Mouse (Mus musculus) skeletal muscle tissue, adult 2 months (tissue): ENCODE measurements at regions not wholly inside any gene's neighbourhood (a gene's known extent, or its start where the extent isn't known, plus 50 kb on each side); places are given as distances from the start of the nearest gene placed in this dataset.

Experiments used
- DNase-seq: peaks from one replicate; pipeline ENCODE4 v3.0.0-alpha.2; 2012; ENCODE audit warnings: low read depth, low spot score

DNA sequence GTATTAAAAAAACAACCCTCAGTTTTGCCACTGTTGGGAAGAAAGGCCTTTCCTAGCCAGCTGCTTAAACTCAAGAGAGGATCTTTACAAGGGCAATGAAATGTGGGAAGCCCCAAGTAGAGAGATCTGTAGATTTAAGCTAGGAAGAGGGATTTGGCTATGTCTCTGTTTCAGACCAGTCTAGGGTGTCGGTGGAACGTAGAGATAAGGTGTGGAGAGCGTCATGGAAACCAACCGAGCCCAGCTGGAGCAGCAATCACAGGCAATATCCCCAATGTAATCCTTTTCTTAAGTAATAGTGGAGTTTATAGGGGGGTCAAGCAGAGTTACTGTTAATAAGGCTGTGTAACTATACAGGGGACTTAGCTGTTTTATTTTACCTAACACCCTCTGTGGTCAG, 204.6 kb upstream of the Mme start:
- DNase-seq = no peak

GRCm38 (mm10) chr3:63070786-63071185, 170.6 kb upstream of the Mme start:
- DNase-seq = no peak

GRCm38 (mm10) chr3:63073051-63073450, 168.3 kb upstream of the Mme start:
- no peak for DNase-seq

DNA sequence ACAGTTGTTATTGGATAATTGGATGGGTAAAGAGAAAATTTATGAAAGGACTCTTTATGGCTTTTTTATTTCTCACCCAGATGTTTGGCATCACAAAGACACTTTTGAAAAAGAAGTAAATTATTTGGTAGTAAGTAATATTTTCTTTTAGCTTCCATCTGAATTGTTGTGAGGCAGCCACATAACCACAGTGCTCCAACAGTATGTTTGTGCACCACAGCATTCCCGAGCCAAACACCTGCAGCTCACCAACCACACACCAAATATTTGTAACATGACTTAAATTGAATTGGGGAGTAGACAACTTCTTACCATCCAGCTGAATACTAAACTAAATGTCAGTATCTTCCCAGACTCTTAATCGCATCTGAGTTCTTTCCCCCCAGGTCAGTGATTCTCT, 163.2 kb upstream of the Mme start:
- no peak for DNase-seq

DNA sequence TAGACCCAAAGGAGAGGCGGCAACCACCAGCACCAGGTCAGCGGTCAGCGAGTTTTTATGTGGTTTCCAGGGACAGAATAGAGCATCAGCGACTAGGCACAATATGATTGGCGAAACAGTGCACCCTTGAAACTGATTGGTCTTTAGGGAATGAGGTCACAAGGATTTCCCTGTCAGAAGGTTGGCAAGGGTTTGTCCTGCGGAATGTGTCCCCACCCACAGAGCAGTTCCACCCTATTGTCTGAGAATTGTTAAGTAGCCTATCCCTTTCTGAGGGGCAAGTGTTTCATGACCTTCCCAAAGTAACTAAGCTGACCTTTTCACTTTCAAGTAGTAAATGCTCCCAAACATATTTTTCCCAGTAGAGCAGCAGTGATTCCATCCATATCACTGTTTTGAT, 159.2 kb upstream of the Mme start:
- no peak for DNase-seq

DNA sequence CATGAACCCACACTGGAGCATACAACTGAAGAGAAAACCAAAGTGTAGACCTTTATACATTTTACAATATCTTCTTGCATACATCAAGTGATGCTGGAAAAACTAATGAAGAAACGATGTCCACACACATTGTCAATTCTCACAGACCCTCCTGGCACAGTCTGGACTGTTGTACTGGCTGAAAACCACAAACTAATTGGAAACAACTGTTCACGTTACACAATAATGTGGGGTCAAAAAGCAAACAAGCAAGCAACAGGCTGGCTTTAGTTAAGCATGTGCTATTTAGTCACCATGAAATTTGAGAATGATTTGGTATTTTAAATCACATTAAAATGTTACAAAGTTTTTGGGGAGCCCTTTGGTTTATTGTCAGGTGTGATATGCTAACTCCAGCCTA, 155.9 kb upstream of the Mme start:
- DNase-seq = peak; percentile 25

DNA sequence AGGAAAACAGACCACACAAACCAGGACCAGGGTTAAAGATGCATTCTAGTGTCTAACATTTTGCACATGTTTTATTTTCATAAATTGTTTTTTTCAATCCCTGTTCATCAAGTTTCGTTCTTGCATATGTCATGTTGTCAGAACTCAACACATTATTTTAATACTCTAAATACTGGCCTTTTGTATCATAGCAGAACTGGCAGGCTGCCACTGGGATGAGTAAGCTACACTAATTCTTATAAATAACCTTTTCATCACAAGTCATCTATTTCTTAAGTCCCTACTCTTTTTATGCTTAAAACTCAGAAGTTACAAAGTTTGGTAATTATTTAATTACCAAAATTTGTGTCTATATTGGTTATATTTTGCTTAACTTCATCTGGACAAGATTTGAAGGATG, 148.4 kb upstream of the Mme start:
- peak; percentile 49 for DNase-seq

DNA sequence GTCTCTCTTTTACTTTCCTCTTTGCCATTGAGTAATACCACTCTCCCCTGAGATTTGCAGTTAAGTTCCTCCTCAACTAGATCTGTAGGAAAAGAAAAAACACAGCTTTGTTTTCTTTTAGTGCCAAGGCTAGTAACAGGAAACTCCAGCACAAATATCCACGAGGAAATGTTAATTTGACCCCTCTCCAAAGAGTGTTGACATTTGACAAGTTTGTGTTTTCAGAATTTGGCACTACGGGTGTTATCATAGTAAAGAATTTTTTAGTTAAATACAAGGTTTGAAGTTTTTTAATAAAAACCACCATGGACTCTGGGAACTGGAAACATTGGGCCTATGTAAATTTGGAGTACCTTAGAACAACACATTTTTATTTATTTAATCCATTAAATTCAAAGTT, 126.1 kb upstream of the Mme start:
- no peak for DNase-seq

DNA sequence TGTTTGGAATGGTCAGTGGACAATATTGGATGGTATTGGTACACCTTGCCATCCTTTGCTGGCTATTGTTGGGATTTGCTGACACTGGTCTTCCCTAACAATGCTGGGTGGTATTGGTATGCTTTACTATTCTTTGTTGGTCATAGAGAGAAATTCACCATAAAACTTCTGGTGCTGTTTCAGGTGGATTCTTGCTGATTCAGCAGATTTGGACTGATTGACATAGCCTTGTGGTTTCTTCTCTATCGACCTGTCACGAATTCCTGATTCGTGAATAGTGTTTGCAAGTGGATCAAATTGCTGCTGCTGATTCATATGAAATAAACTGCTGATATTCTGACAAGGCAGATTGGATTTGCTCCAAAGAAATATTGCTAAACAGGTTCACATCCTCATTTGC, 109.5 kb upstream of the Mme start:
- no peak for DNase-seq

DNA sequence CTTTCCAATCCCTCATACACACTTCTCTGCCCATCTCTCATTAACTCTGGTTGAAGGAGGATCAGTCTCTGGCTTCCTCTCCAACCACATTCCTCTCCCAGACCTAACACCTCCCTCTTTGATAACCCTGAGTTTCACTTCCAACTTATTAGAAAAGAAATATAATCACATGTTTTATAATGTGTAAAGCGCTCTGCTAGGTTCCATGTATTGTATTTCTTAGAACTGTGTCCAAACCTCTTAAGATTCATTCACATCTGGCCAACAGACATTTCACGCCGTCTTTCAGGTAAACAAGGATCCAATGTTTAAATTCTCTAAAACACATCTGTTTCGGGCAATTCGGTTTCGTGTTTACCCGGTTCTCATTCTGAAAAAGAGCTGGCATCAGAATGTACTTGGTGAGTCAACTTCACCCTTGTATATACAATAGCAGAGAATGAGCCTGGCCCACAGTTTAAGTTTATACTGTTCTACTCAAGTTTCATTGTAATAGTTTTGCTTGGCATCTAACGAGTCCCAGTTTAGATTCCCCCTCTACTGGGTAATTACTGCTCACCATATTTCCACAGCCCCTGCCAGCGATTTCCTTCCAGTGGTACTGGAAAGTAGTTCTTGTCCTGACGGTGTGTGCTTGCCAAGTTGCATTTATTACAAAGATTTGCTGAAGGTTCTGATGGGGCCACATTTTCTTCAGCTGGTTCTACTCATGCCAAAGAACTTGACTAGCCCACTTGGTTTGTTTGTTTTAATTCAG, 103.8 kb upstream of the Mme start:
- peak; percentile 22 for DNase-seq

DNA sequence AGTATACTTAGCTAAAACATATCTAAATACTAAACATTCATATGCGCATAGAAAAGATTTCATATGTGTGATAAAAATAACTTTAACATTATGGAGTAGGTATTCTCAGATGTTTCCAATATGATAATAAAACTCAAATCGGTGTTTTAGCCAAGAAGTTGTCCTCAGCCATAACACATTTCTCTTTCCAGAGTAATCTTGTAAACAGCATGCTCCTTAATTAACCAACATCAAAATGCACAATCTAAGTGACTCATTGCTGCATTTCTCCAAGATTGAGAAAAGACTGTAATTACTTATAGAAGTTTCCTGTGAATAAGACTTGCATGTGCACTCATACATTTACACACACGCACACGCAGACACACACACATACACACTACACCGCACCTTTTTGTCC, 95.1 kb upstream of the Mme start:
- DNase-seq = no peak

GRCm38 (mm10) chr3:63182411-63183166, 58.7 kb upstream of the Mme start:
- no peak for DNase-seq

GRCm38 (mm10) chr3:63187836-63188440, 53.4 kb upstream of the Mme start:
- DNase-seq = no peak
